In genomic region chr7:58658790-58659405, GRCm38 (mm10) we compare ENCODE assay signal across 9 mouse cellular contexts. TPM values are rescaled to one million over a fixed set of nuclear protein-coding genes. Genes with fewer than 3 reads are reported as not detected.
DNase-seq lines count a peak whose midpoint lies in the region; ATAC-seq and TF ChIP-seq lines count a peak whose summit lies in the region.
"Had no signal": no experiment of that assay in that cellular context is flagged by ENCODE, and none has a peak within 500 bp of the region (broad histone marks: within the 10 kb centered on the region; RNA-seq: fewer than 3 reads in every experiment).

No protein-coding gene starts in this region.

- no peaks in the 10 kb centered on the region for H3K9me3 ChIP-seq in forebrain, postnatal 0 days (ENCODE audit: low read length)
- no peaks in the 10 kb centered on the region for H3K9me3 ChIP-seq in liver, postnatal 0 days (ENCODE audit: low read length)

- no peaks in the 10 kb centered on the region for H3K27me3 ChIP-seq in forebrain, postnatal 0 days (ENCODE audit: insufficient read depth, low read length)
- 0 out of 2 replicates have a peak, but pooled peaks cover 3% of the 10 kb centered on the region for H3K27me3 ChIP-seq in liver, postnatal 0 days (ENCODE audit: insufficient read depth, low read length)
- H3K27me3 ChIP-seq: CH12.LX had no signal

- ATAC-seq in forebrain, postnatal 0 days = no peak
- no peak for ATAC-seq in liver, postnatal 0 days

- 28% methylated on average over 14 of the region's 14 CpGs for WGBS in forebrain, postnatal 0 days
- 19% methylated on average over 14 of the region's 14 CpGs for WGBS in liver, postnatal 0 days (ENCODE audit: insufficient replicate concordance)

- TF ChIP-seq CTCF in forebrain, postnatal 0 days (IDR thresholded peaks at IDR 0.05; ENCODE audit: low read depth) = no peak
- TF ChIP-seq CTCF in liver, postnatal 0 days (IDR thresholded peaks at IDR 0.05; ENCODE audit: low read depth) = no peak

- H3K27ac ChIP-seq in forebrain, postnatal 0 days (ENCODE audit: low read depth, low read length) = no peak overlapping the region
- no peak overlapping the region for H3K27ac ChIP-seq in liver, postnatal 0 days (ENCODE audit: low read depth)

- intact Hi-C loops in gastrocnemius, postnatal 36 days (cut with DNase I) = no loop called here

- peak overlapping the region; percentile 98 for H3K4me2 ChIP-seq in forebrain, postnatal 0 days (ENCODE audit: low read depth)
- H3K4me2 ChIP-seq in liver, postnatal 0 days (ENCODE audit: low read depth, low read length) = peak overlapping the region; percentile 90

- H3K4me3 ChIP-seq in forebrain, postnatal 0 days (ENCODE audit: low read depth, low read length) = peak overlapping the region; percentile 65
- peak overlapping the region; percentile 72 for H3K4me3 ChIP-seq in liver, postnatal 0 days (ENCODE audit: low read depth, low read length)

- H3K9ac ChIP-seq in forebrain, postnatal 0 days = peak overlapping the region; percentile 62
- H3K9ac ChIP-seq in liver, postnatal 0 days (replicated peaks) = peak overlapping the region; percentile 35; the same call in 1 of the 2 replicates

- H3K4me1 ChIP-seq in forebrain, postnatal 0 days (ENCODE audit: insufficient read depth) = peaks cover 6% of the 10 kb centered on the region; the same call in 1 of the 2 replicates
- H3K4me1 ChIP-seq in liver, postnatal 0 days (ENCODE audit: insufficient read depth) = no peaks in the 10 kb centered on the region

- no peaks in the 10 kb centered on the region for H3K36me3 ChIP-seq in forebrain, postnatal 0 days (ENCODE audit: insufficient read depth)
- H3K36me3 ChIP-seq in liver, postnatal 0 days (replicated peaks; ENCODE audit: insufficient read depth, low read length) = no peaks in the 10 kb centered on the region

- DNase-seq in embryo, embryonic 10.5 days (ENCODE audit: low spot score) = peak; percentile 15
- no peak for DNase-seq in embryo, embryonic 9.5 days (ENCODE audit: extremely low spot score)
- peak; percentile 29 for DNase-seq in 416B (ENCODE audit: low read depth)
- no peak for DNase-seq in forebrain, postnatal 0 days
- no peak for DNase-seq in liver, postnatal 0 days
- DNase-seq in right cerebral cortex, adult 18-20 months = no peak
- no peak for DNase-seq in B cell, adult 2 months
- no peak for DNase-seq in gastrocnemius, postnatal 36 days

- TF ChIP-seq EP300 in liver, postnatal 0 days (IDR thresholded peaks at IDR 0.05; ENCODE audit: low read depth) = no peak

RNA-seq across cellular contexts. Expression of gene Atp10a, which starts 2.9 kb away (rescaled TPM):
- 3.5 and 4.8 TPM in 2 replicates for total RNA-seq in forebrain, postnatal 0 days (2014; rRNA removed)
- 0.57 and 0.70 TPM in 2 replicates for polyA plus RNA-seq in forebrain, postnatal 0 days (2015; fragmentation: Nextera tagmentation; extraction: Ambion mirVana)
- 0.20 and 0.25 TPM in 2 replicates for polyA plus RNA-seq in liver, postnatal 0 days (2015; fragmentation: Nextera tagmentation; extraction: Ambion mirVana)
- total RNA-seq in gastrocnemius, postnatal 36 days (2021) = 1 to 10 TPM; 1.6 to 2.1 TPM
- total RNA-seq: CH12.LX had no signal

Comparison
In these comparisons a context has a peak if more than half of its experiments do, and no peak if none do; other contexts are left out.
1. DNase-seq: peak in embryo, embryonic 10.5 days (single experiment) and 416B (single experiment); none in embryo, embryonic 9.5 days (single experiment), forebrain, postnatal 0 days (single experiment), liver, postnatal 0 days (single experiment), right cerebral cortex, adult 18-20 months (single experiment), B cell, adult 2 months (0 of 2) and gastrocnemius, postnatal 36 days (0 of 2).